Mouse (Mus musculus) MEL (cell line): ENCODE measurements around the gene Misp. TPM values are rescaled to one million over a fixed set of nuclear protein-coding genes. Genes with fewer than 3 reads are reported as not detected.

ENCODE experiments used
- DNase-seq: peaks from one replicate; pipeline ENCODE4 v3.0.0; 2011; ENCODE audit warnings: low read depth, low spot score
- H3K27ac ChIP-seq: 2 replicates; pipeline ENCODE4 v1.5.1; 2012; ENCODE audit warnings: low read depth, mild to moderate bottlenecking, control low read depth, low read length, moderate library complexity; ENCODE audit not compliant: control insufficient read depth
- H3K27me3 ChIP-seq, 2 experiments: fragments of 150-350 bp in 1 of 2; sonication (generic) in 1 of 2; 2 replicates each; pipeline ENCODE4 v1.6.1; 2012; ENCODE audit warnings: low read length in 2 of 2, mild to moderate bottlenecking in 2 of 2, improper control_type of control experiment in 1 of 2, moderate library complexity in 1 of 2; ENCODE audit not compliant: insufficient read depth in 2 of 2, control insufficient read depth in 1 of 2
- H3K36me3 ChIP-seq, 2 experiments: 2 replicates each; pipeline ENCODE4 v1.6.1; 2012 to 2014; ENCODE audit warnings: low read length in 2 of 2, improper control_type of control experiment in 1 of 2, inconsistent platforms in 1 of 2, mild to moderate bottlenecking in 1 of 2; ENCODE audit not compliant: insufficient read depth in 2 of 2, control insufficient read depth in 1 of 2
- H3K4me1 ChIP-seq, 2 experiments: fragments of 150-350 bp in 1 of 2; sonication (generic) in 1 of 2; 2 replicates each; pipeline ENCODE4 v1.6.1; 2012; ENCODE audit warnings: low read length in 2 of 2, improper control_type of control experiment in 1 of 2, mild to moderate bottlenecking in 1 of 2; ENCODE audit not compliant: insufficient read depth in 2 of 2, control insufficient read depth in 1 of 2
- H3K4me3 ChIP-seq, 2 experiments: fragments of 150-350 bp in 1 of 2; sonication (generic) in 1 of 2; 2 replicates each; pipeline ENCODE4 v1.5.1; 2012; ENCODE audit warnings: low read depth in 2 of 2, low read length in 2 of 2, mild to moderate bottlenecking in 2 of 2, moderate library complexity in 2 of 2, control low read depth in 1 of 2, improper control_type of control experiment in 1 of 2; ENCODE audit not compliant: control insufficient read depth in 1 of 2, insufficient read depth in 1 of 2
- H3K79me2 ChIP-seq: 2 replicates; pipeline ENCODE4 v1.6.1; 2012; ENCODE audit warnings: mild to moderate bottlenecking, low read length, moderate library complexity; ENCODE audit not compliant: control insufficient read depth, poor library complexity, insufficient read depth
- H3K9ac ChIP-seq: 2 replicates; pipeline ENCODE4 v1.6.1; 2012; ENCODE audit warnings: low read depth, mild to moderate bottlenecking, control low read depth, low read length, moderate library complexity; ENCODE audit not compliant: control insufficient read depth, poor library complexity, severe bottlenecking
- H3K9me3 ChIP-seq: fragments of 150-350 bp; sonication (generic); replicated peaks from 2 replicates; pipeline ENCODE4 v1.6.1; 2012; ENCODE audit warnings: mild to moderate bottlenecking, low read length, improper control_type of control experiment, moderate library complexity; ENCODE audit not compliant: insufficient read depth
- BHLHE40 ChIP-seq: IDR thresholded peaks from 2 replicates; pipeline ENCODE4 v1.6.1; 2012; ENCODE audit warnings: low read depth, mild to moderate bottlenecking, inconsistent platforms, low read length, improper control_type of control experiment, borderline replicate concordance
- CHD1 ChIP-seq: IDR thresholded peaks from 2 replicates; pipeline ENCODE4 v1.6.1; 2012; ENCODE audit warnings: low read depth, mild to moderate bottlenecking, inconsistent platforms, low read length, improper control_type of control experiment
- CTCF ChIP-seq, 3 experiments: IDR thresholded peaks in 2 of 3; conservative IDR thresholded peaks in 1 of 3; 2 replicates each; pipeline ENCODE4 v1.5.1; 2011 to 2012; ENCODE audit warnings: low read length in 3 of 3, low read depth in 2 of 3, mild to moderate bottlenecking in 2 of 3, improper control_type of control experiment in 1 of 3, inconsistent platforms in 1 of 3, mixed read lengths in 1 of 3, moderate library complexity in 1 of 3; ENCODE audit not compliant: control insufficient read depth in 1 of 3, insufficient read depth in 1 of 3, poor library complexity in 1 of 3, severe bottlenecking in 1 of 3
- ETS1 ChIP-seq: IDR thresholded peaks from 2 replicates; pipeline ENCODE4 v1.6.1; 2012; ENCODE audit warnings: low read depth, mild to moderate bottlenecking, inconsistent platforms, low read length, improper control_type of control experiment, moderate library complexity
- MXI1 ChIP-seq: IDR thresholded peaks from 2 replicates; pipeline ENCODE4 v1.6.1; 2011; ENCODE audit warnings: mild to moderate bottlenecking, low read depth, low read length, improper control_type of control experiment
- NELFE ChIP-seq: IDR thresholded peaks from 2 replicates; pipeline ENCODE4 v1.6.1; 2011; ENCODE audit warnings: low read depth, low read length, improper control_type of control experiment
- NRF1 ChIP-seq: IDR thresholded peaks from 2 replicates; pipeline ENCODE4 v1.6.1; 2014; ENCODE audit warnings: low read depth, mild to moderate bottlenecking, inconsistent platforms, low read length, improper control_type of control experiment, moderate library complexity; ENCODE audit not compliant: poor library complexity, insufficient read depth, severe bottlenecking
- POLR2A ChIP-seq, 2 experiments: IDR thresholded peaks; 2 replicates each; pipeline ENCODE4 v1.6.1; 2011 to 2012; ENCODE audit warnings: low read length in 2 of 2, mild to moderate bottlenecking in 2 of 2, control low read depth in 1 of 2, improper control_type of control experiment in 1 of 2, low read depth in 1 of 2, moderate library complexity in 1 of 2; ENCODE audit not compliant: control insufficient read depth in 1 of 2, insufficient read depth in 1 of 2, poor library complexity in 1 of 2
- POLR2AphosphoS2 ChIP-seq: IDR thresholded peaks from 2 replicates; pipeline ENCODE4 v1.6.1; 2011; ENCODE audit warnings: low read length, improper control_type of control experiment
- SIN3A ChIP-seq: IDR thresholded peaks from 2 replicates; pipeline ENCODE4 v1.6.1; 2012; ENCODE audit warnings: low read length, improper control_type of control experiment, inconsistent platforms
- TAL1 ChIP-seq: IDR thresholded peaks from 2 replicates; pipeline ENCODE4 v1.6.1; 2012; ENCODE audit warnings: mild to moderate bottlenecking, inconsistent platforms, low read length, moderate library complexity, mixed read lengths
- TBP ChIP-seq: IDR thresholded peaks from 2 replicates; pipeline ENCODE4 v1.8.0; 2011; ENCODE audit warnings: low read depth, low read length, improper control_type of control experiment
- USF1 ChIP-seq: IDR thresholded peaks from 2 replicates; pipeline ENCODE4 v1.6.1; 2014; ENCODE audit warnings: low read depth, mild to moderate bottlenecking, inconsistent platforms, low read length, improper control_type of control experiment, moderate library complexity
- polyA plus RNA-seq, 2 experiments: library from polyadenylated mRNA; stranded (reverse) in 1 of 2; unstranded in 1 of 2; fragments of >175 nt in 1 of 2; fragments of >200 nt in 1 of 2; gene quantifications; 2 replicates each; pipeline versions ENCODE4 v1.2.1 to v1.2.4; 2012; ENCODE audit warnings: low replicate concordance in 2 of 2, low read depth in 1 of 2; ENCODE audit not compliant: insufficient read length in 2 of 2, insufficient read depth in 1 of 2, missing spikeins in 1 of 2
- total RNA-seq: library from RNA; depleted of rRNA; stranded (reverse); fragments of 300-350 nt; gene quantifications from 2 replicates; pipeline ENCODE4 v1.2.3, GENCODE M21; 2012

Gene Misp
- total and polyA plus RNA-seq, 3 experiments = not detected

DNA sequence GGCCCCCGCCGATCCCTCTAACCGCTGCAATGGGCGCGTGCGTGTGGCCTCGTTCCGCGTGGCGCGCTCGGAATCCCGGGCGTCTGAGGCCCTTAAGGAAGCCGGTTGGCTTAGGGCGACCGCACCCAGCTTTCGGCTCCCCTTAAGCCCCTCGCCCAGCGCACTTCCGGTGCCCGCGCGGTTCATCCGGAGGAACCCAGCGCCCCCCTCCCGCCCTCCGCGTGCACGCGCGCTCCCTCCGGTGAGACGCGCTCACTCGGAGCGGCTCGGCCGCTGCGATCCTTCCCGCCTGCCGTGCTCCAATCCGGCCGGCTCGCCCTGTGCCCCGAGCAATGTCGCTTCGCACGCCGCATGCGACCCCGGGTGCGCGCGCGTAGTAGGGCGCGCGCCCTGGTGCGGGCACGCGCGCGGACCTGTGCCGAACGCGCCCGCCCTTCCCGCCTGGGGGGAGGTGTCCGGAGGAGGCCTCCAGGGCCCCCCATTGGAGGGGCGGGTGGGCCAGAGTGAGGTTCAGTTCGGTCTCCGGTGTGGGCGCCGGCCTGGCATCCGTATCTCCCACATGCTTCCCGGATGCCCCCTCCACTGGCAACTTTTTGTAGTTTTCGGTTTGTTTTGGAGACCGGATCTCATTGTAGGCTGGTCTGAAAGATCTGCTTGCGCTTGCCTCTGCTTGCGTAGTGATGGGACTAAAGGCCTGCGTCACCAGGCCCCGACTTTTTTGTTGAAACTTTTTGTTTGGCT is 34.2 kb downstream of the Misp start (continued):
- TF ChIP-seq NRF1 = no peak
- peak; percentile 65; the same call in 1 of the 2 replicates for TF ChIP-seq MXI1
- TF ChIP-seq ETS1 = no peak
- peak; percentile 44 for TF ChIP-seq SIN3A
- TF ChIP-seq NELFE = no peak
- peak in 1 of 2 experiments; percentile 5; a peak in 2 of 4 replicates for TF ChIP-seq POLR2A (IDR thresholded peaks at IDR 0.05; ENCODE audit: control insufficient read depth in 1 of 2, insufficient read depth in 1 of 2, low read depth in 1 of 2, low read length in 2 of 2, poor library complexity in 1 of 2)
- TF ChIP-seq USF1 = no peak
- no peak for TF ChIP-seq CTCF (IDR thresholded peaks at IDR 0.05 in 2 of 3, conservative IDR thresholded peaks at IDR 0.05 in 1 of 3; ENCODE audit: control insufficient read depth in 1 of 3, insufficient read depth in 1 of 3, low read depth in 2 of 3, low read length in 3 of 3, poor library complexity in 1 of 3, severe bottlenecking in 1 of 3)
- TF ChIP-seq TAL1 = no peak
- TF ChIP-seq CHD1 = peak; percentile 94; the same call in 1 of the 2 replicates

DNA sequence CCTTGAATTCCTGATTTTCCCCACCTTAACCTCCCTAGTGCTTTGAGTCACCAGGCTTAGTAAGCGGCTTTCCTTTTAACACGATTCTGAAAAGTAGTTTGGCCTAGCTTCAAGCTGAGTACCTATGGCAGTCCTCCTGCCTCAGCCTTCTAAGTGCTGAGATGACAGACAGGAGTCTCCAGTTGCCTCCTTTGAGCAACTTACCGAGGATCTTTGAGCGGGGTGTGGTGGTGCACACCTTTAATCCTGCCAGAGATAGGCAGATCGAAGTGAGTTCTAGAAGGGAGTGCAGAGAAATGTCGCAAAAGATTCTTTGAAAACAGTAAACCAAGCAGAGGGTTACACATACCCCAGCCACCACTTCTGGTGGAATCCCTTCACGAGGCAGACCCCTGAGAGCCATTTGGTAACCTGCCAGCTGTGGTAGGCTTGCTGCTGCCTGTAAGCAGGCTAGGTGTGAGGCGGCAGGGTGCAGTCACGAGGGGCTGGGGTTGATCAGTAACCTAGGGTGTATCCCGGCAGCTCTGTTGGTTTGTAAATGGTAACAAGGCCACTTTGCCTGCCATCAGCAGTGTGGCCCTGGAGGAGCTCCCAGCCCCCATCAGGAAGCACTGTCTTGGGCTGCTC is 34.9 kb downstream of the Misp start:
- Histone ChIP-seq H3K4me3 (peak overlapping the region; percentile 77 to 99), H3K36me3 (peaks cover 8 to 28% of the 10 kb centered on the region in 2 experiments), H3K4me1 (peaks cover 2 to 33% of the 10 kb centered on the region in 2 experiments; a peak in 3 of 4 replicates), H3K79me2 (peaks cover 73% of the 10 kb centered on the region), H3K27me3 (no peaks in the 10 kb centered on the region)
- TF ChIP-seq POLR2AphosphoS2 (peak; percentile 23; the same call in 1 of the 2 replicates), BHLHE40 (no peak), NELFE (0 out of 2 replicates have a peak, but pooled peaks have one; percentile 21), USF1 (0 out of 2 replicates have a peak, but pooled peaks have one; percentile 18), SIN3A (0 out of 2 replicates have a peak, but pooled peaks have one; percentile 10)
- TF ChIP-seq, all 39 proteins: peak for 4
- H3K9me3 ChIP-seq = no peaks in the 10 kb centered on the region
- peak overlapping the region; percentile 99 for H3K27ac ChIP-seq
- peak overlapping the region; percentile 100 for H3K9ac ChIP-seq
- peak; percentile 65 for DNase-seq

DNA sequence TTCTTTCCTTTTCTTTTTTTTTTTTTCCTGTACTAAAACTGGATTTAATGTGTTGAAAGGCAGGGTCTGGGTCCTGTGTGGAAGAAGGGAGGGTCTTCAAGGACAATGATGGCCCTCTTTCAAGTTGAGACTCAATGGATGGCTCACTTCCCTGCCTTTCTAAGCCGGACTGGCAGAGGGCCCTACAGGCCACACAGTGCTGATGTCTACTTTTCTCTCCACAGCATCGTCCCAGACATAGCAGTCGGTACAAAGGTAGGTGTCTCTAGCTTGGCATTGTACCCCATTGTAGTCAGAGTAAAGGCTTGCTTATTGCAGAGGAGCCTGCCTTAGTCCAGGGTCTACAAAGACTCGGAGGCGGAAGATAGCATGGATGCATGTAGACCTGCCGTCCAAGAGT is 35.5 kb downstream of the Misp start:
- H3K27ac ChIP-seq = no peak overlapping the region; the same call in 1 of the 2 replicates

More for the DNA sequence above, 35.5 kb downstream of the Misp start:
- peaks cover 2 to 33% of the 10 kb centered on the region in 2 experiments; a peak in 3 of 4 replicates for H3K4me1 ChIP-seq
- DNase-seq = no peak
- TF ChIP-seq SIN3A (no peak), TBP (0 out of 2 replicates have a peak, but pooled peaks have one; percentile 3), NRF1 (no peak), USF1 (no peak)
- TF ChIP-seq, all 39 proteins: peak for 1
- no peaks in the 10 kb centered on the region for H3K9me3 ChIP-seq
- H3K27me3 ChIP-seq = no peaks in the 10 kb centered on the region
- peak overlapping the region; percentile 77 to 99 for H3K4me3 ChIP-seq
- peaks cover 73% of the 10 kb centered on the region for H3K79me2 ChIP-seq
- peaks cover 10 to 28% of the 10 kb centered on the region in 2 experiments for H3K36me3 ChIP-seq
- peak overlapping the region; percentile 100 for H3K9ac ChIP-seq
